Mouse (Mus musculus) lung, postnatal 25 days (tissue): ENCODE measurements around the gene Actr6.
"Not testable (repeated sequence)": the region's sequence is repeated elsewhere in the genome, so short reads cannot be mapped to it uniquely, and the experiment has no call there.

Experiments used
- DNase-seq: peaks from one replicate; pipeline ENCODE4 v3.0.0; 2022; ENCODE audit warnings: low spot score

Actr6 gene

GRCm38 (mm10) chr10:89679448-89679847 lies 52.6 kb downstream of the Actr6 start:
- no peak for DNase-seq

GRCm38 (mm10) chr10:89678054-89678453 lies 54.0 kb downstream of the Actr6 start:
- no peak for DNase-seq

GRCm38 (mm10) chr10:89676609-89677008 lies 55.5 kb downstream of the Actr6 start:
- no peak for DNase-seq

- DNase-seq, result not testable (repeated sequence)
Observed at GRCm38 (mm10) chr10:89670371-89670770, 61.7 kb downstream of the Actr6 start.

GRCm38 (mm10) chr10:89667571-89667970 lies 64.5 kb downstream of the Actr6 start:
- no peak for DNase-seq

GRCm38 (mm10) chr10:89665679-89666078 lies 66.4 kb downstream of the Actr6 start:
- DNase-seq, result no peak

GRCm38 (mm10) chr10:89664977-89665645 lies 67.0 kb downstream of the Actr6 start:
- no peak for DNase-seq
